Mouse (Mus musculus): ENCODE results near the gene Dctpp1.

Dctpp1 gene

GRCm38 (mm10) chr7:127231376-127231775 lies 29.1 kb downstream of the Dctpp1 start:
- no peak for DNase-seq

GRCm38 (mm10) chr7:127228615-127229303 lies 31.8 kb downstream of the Dctpp1 start:
- DNase-seq: peak; percentile 85

DNA sequence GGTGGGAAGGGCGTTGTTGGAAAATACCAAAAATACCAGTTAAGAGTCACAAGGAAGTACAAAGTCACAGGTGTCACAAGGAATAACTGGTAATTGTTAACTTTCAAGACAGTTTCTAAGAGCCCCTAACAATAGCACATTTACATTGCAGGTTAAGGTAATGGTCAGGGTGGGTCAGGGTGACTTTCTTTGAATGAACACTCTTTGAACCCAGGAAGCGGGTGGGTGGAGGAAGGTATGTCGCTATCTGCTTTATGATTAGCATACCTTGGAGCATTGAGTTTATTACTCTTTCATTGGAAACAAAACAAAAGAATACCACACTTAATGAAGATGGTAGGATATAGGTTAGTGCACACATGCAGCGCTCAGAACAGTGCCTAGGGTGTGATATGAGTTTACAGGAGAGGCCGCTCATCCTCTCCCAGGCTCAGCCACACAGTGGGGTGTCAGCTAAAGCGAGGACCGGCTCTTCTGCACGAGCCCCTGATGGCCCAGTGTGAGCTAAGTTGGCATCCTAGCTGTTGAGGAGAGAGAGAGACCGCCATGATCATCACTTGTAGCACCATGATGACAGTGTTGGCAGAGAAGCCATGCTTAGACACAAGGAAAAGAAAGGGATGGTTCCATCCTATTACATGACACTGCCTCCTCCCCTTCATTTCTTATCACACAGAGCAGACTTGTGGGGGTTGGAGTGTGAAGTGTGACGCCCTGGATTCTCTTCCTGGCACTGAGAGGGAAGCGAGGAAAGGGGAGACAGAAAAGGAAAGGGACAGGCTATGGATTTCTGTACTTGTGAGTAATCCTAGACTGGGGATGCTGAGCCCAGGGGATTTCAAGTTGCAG lies 35.1 kb downstream of the Dctpp1 start:
- no peak for DNase-seq

DNA sequence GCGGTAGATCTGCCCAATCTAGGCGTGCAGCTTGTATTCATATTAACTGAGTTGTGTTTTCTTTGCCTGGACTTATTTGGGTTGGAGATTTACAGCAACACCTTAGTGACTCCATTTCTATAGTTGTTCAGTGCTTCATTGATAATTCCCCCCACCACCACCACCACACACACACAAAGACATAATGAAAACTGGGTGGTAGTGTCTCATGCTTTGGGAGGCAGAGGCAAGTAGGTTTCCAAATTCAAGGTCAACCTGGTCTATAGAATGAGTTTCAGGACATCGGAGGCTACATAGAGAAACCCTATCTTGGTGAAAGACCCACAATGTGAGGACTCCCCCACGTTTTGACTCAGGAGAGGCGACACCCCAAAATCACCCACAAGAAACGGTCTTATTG lies 35.9 kb downstream of the Dctpp1 start:
- DNase-seq: no peak

GRCm38 (mm10) chr7:127223515-127224478 lies 36.7 kb downstream of the Dctpp1 start:
- DNase-seq: no peak

DNA sequence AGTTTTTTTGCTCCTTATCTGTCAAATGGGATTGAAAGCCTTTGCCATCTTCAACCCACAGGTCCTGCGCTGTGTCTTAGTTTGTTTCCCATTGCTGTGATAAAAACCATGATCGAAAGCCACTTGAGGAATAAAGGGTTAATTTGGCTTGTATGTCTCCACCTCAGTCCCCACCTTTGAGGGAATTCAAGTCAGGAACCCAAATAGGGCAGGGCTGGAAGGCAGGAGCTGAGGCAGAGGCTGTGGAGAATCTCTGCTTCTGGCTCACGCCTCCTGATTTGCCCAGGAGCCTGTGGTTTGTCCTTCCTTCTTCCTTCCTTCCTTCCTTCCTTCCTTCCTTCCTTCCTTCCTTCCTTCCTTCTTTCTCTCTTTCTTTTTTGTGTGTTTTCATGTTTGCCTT lies 37.4 kb downstream of the Dctpp1 start:
- DNase-seq: no peak

GRCm38 (mm10) chr7:127220440-127220839 lies 40.1 kb downstream of the Dctpp1 start:
- no peak for DNase-seq

DNA sequence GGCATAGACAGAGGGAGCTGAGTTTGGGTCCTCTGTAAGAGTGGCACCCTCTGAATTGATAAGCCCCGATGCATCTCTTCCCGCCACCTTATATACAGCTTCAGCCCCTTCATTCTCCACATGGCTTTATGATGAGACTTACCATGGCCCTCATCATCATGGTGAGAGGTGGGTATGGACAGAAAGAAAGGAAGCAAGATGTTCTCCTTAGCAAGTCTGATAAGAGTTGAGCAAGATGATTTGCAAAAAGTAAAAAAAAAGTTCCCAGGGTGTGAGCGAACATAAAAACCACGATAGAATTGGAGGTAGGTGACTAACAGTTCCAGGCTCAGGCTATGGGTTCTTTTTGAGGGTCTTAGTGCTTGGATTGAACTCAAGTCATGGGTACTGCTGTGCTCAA lies 41.8 kb downstream of the Dctpp1 start:
- DNase-seq: no peak

DNA sequence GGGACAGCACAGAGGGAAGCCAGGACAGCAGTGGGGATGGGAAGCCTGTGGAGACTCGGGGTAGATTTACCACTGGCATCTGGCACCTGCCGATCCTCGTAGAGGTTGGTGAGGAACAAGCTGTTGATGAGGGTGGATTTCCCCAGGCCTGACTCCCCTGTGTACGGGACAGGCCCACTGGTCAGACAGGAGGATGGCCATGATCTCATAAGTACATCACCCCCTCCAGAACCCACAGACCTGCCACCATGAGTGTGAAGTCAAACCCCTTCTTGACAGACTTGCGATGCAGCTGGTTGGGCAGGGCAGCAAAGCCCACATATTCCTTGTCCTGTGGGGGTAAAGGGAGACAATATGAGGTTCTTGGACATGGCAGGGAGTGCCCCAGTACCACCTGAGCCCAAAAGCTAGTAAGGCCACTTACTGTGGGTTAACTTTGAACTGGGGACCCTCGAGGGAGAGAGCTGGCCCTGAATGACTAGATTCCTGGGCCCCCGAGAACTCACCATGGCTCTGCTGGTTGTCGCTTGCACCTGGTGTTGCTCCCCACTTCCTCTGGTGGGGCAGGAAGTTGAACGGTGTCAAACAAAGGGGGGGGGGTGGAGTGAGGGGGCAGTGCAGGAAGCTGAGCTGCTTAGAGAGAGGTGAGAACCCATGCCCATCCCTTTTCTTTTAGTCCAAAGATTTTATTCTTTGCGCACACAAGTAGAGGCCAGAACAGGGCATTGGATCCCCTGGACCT lies 42.4 kb downstream of the Dctpp1 start:
- DNase-seq: no peak

GRCm38 (mm10) chr7:127217475-127217874 lies 43.0 kb downstream of the Dctpp1 start:
- DNase-seq: no peak

DNA sequence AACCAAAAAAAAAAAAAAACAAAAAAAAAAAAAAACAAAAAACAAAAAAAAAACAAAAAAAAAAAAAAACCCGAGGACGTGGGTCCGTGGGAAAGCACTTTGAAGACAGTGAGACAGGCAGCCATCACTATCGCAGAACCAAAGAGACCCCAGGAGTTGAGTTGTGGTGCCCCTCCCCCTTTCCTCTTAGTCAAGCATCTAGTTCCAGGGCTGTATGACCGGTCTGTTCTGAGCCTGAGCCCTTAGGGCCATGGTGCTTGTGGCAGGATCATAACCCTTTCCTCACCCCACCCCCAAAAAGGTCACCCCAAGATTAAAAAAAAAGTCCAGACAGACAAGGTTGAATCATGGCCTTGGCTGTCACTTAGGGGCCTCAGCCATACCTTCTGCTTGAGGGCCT lies 44.2 kb downstream of the Dctpp1 start:
- DNase-seq: no peak

GRCm38 (mm10) chr7:127214981-127215871 lies 45.3 kb downstream of the Dctpp1 start:
- peak; percentile 73 for DNase-seq

DNA sequence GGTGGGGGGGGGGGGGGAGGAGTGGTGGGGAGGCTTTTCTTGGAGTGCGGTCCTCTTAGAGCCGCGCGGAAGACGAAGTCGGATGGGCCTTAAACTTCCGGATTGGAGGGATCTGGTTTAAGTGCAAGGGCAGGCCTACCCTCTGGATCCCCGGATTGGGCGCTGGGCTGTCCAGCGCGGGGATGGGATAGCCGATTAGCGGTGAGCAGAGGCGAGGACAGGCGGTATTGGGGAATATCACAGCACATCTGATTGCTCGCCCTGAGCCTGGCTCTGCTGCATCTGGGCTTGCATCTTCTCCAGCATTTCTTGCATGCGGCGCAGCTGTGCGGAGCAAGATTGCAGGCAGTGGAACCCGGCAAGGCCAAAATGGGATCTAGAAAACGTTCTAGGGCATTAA lies 46.0 kb downstream of the Dctpp1 start:
- no peak for DNase-seq

- no peak for DNase-seq
These were observed 46.6 kb downstream of the Dctpp1 start for GRCm38 (mm10) chr7:127213930-127214329.

DNA sequence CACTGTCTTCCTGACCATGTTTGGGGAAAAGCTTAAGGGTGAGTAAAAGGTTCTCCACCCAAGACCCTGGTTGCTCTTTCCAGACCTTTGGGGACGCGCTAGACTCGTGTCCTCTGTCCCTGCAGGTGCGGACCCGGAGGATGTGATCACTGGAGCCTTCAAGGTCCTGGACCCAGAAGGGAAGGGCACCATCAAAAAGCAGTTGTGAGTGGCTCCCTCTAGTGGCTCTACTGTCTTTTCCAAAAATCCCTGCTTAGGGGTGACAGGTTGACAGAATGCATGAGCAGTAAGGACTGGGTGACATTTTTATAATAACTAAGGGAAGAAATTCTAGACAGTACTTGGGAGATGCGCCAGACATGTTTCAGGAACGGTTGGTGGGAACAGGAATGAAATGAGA lies 47.0 kb downstream of the Dctpp1 start:
- peak; percentile 64 for DNase-seq

- DNase-seq: no peak
These were observed 47.9 kb downstream of the Dctpp1 start for GRCm38 (mm10) chr7:127212432-127213250.

- peak; percentile 46 for DNase-seq
These were observed 49.3 kb downstream of the Dctpp1 start for GRCm38 (mm10) chr7:127211014-127211745.

GRCm38 (mm10) chr7:127210266-127210665 lies 50.2 kb downstream of the Dctpp1 start:
- no peak for DNase-seq

GRCm38 (mm10) chr7:127209851-127210250 lies 50.7 kb downstream of the Dctpp1 start:
- no peak for DNase-seq

Measured in kidney, adult 9 months (tissue).